Mouse (Mus musculus) CD4-positive, CD25-positive, alpha-beta regulatory T cell (primary cell): ENCODE data around the gene Gm13285. TPM values are rescaled to one million over a fixed set of nuclear protein-coding genes. Genes with fewer than 3 reads are reported as not detected.

ENCODE experiments used
- polyA plus RNA-seq: library from polyadenylated mRNA; unstranded; fragments of 100-300 nt; shearing (Covaris generic); gene quantifications from one replicate; pipeline ENCODE4 v1.2.1, GENCODE M21; 2017

Gm13285 gene
- polyA plus RNA-seq = 1.1 TPM

DNA sequence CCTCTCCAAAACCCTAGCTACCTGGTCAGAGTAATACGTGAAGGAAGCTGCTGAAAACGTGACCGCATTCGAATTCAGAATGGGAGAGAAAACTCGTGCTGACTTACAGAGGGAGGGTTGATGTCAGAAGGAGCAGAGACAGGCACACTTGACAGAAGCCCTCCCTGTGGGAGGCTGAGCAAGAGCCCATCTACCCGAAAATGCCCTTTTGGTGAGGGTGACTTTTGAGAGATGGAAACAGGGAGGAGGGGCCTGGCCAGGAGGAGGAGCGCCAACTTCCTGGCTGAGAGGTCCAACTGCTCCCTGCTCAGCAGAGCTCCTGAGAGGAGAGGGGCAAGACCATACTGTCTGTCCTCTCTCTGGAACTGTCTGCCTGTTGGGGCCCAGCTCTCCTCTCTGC, at the start of gene Gm13285:
Gm13285 (plus strand) TSS at position 301 of the 400 bp plus-strand sequence.

DNA sequence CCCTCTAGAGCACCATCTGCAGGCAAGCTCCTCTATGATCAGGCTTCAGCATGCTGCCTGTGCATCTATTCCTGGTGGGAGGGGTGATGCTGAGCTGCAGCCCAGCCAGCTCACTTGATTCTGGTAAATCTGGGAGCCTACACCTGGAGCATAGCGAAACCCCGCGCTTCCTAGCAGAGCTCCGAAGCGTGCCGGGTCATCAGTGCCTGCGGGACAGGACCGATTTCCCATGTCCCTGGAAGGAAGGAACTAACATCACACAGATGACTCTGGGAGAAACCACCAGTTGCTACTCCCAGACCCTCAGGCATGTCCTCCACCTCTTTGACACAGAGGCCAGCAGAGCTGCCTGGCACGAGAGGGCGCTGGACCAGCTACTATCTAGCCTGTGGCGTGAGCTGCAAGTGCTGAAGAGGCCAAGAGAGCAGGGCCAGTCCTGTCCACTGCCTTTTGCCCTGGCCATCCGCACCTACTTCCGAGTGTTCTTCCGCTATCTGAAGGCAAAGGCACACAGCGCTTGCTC, 44.6 kb upstream of the Gm13285 start, which contains the start of gene Gm13271:
Gm13271 (plus strand) TSS at position 51 of the 523 bp plus-strand sequence.

DNA sequence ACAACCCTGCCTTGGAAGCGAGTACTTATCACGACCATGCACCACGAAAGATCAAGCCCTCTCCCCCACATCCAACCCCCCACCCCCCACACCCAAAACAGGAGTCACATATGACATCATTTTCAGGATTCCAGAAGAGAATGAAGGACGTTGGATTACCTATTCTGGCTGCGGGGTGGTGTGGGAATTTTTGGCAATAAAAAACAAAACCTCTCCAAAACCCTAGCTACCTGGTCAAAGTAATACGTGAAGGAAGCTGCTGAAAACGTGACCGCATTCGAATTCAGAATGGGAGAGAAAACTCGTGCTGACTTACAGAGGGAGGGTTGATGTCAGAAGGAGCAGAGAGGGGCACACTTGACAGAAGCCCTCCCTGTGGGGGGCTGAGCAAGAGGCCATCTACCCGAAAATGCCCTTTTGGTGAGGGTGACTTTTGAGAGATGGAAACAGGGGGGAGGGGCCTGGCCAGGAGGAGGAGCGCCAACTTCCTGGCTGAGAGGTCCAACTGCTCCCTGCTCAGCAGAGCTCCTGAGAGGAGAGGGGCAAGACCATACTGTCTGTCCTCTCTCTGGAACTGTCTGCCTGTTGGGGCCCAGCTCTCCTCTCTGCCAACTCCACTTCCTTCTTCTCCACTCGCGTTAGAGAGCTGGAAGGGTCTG, 39.7 kb upstream of the Gm13285 start, which contains the start of gene Gm13283:
Gm13283 (plus strand) TSS at position 510 of the 659 bp plus-strand sequence.

DNA sequence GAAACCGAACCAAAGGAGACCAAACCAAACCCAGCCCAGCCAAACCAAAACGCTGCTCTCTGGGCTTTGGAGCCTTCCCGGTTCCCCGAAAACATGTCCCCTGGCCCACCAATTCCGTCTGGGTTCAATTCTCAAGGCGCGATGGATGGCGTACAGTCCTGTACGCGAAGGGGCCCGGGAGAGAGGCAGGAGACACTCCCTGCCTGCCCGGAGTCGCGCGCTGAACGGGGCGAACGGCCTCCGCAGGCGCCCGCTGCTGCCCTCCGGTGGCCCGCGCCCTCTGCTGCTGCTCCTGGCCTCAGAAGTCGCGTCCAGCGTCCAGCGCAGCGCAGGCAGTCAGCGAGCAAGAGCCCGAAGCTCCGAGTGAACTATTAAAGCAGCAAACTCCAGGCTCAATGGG, 25.9 kb upstream of the Gm13285 start, which contains the start of gene Gm13290:
Gm13290 (plus strand) TSS at position 301 of the 400 bp plus-strand sequence.

DNA sequence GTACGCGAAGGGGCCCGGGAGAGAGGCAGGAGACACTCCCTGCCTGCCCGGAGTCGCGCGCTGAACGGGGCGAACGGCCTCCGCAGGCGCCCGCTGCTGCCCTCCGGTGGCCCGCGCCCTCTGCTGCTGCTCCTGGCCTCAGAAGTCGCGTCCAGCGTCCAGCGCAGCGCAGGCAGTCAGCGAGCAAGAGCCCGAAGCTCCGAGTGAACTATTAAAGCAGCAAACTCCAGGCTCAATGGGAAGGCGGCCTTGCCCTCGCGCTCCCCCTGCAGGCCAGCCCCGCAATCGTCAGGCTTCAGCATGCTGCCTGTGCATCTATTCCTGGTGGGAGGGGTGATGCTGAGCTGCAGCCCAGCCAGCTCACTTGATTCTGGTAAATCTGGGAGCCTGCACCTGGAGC, 22.8 kb upstream of the Gm13285 start, which contains the start of gene Gm13289:
Gm13289 (plus strand) TSS at position 301 of the 400 bp plus-strand sequence.

DNA sequence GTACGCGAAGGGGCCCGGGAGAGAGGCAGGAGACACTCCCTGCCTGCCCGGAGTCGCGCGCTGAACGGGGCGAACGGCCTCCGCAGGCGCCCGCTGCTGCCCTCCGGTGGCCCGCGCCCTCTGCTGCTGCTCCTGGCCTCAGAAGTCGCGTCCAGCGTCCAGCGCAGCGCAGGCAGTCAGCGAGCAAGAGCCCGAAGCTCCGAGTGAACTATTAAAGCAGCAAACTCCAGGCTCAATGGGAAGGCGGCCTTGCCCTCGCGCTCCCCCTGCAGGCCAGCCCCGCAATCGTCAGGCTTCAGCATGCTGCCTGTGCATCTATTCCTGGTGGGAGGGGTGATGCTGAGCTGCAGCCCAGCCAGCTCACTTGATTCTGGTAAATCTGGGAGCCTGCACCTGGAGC, 19.9 kb upstream of the Gm13285 start, which contains the start of gene Gm13272:
Gm13272 (plus strand) TSS at position 301 of the 400 bp plus-strand sequence.

DNA sequence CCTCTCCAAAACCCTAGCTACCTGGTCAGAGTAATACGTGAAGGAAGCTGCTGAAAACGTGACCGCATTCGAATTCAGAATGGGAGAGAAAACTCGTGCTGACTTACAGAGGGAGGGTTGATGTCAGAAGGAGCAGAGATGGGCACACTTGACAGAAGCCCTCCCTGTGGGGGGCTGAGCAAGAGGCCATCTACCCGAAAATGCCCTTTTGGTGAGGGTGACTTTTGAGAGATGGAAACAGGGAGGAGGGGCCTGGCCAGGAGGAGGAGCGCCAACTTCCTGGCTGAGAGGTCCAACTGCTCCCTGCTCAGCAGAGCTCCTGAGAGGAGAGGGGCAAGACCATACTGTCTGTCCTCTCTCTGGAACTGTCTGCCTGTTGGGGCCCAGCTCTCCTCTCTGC, 17.6 kb upstream of the Gm13285 start, which contains the start of gene Ifnz:
Ifnz (plus strand) TSS at position 301 of the 400 bp plus-strand sequence.

DNA sequence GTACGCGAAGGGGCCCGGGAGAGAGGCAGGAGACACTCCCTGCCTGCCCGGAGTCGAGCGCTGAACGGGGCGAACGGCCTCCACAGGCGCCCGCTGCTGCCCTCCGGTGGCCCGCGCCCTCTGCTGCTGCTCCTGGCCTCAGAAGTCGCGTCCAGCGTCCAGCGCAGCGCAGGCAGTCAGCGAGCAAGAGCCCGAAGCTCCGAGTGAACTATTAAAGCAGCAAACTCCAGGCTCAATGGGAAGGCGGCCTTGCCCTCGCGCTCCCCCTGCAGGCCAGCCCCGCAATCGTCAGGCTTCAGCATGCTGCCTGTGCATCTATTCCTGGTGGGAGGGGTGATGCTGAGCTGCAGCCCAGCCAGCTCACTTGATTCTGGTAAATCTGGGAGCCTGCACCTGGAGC, 14.1 kb upstream of the Gm13285 start, which contains the start of gene Gm13276:
Gm13276 (plus strand) TSS at position 301 of the 400 bp plus-strand sequence.

DNA sequence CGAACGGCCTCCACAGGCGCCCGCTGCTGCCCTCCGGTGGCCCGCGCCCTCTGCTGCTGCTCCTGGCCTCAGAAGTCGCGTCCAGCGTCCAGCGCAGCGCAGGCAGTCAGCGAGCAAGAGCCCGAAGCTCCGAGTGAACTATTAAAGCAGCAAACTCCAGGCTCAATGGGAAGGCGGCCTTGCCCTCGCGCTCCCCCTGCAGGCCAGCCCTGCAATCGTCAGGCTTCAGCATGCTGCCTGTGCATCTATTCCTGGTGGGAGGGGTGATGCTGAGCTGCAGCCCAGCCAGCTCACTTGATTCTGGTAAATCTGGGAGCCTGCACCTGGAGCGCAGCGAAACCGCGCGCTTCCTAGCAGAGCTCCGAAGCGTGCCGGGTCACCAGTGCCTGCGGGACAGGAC, 11.1 kb upstream of the Gm13285 start, which contains the start of gene Gm13277:
Gm13277 (plus strand) TSS at position 231 of the 400 bp plus-strand sequence.

DNA sequence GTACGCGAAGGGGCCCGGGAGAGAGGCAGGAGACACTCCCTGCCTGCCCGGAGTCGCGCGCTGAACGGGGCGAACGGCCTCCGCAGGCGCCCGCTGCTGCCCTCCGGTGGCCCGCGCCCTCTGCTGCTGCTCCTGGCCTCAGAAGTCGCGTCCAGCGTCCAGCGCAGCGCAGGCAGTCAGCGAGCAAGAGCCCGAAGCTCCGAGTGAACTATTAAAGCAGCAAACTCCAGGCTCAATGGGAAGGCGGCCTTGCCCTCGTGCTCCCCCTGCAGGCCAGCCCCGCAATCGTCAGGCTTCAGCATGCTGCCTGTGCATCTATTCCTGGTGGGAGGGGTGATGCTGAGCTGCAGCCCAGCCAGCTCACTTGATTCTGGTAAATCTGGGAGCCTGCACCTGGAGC, 8.2 kb upstream of the Gm13285 start, which contains the start of gene Gm13278:
Gm13278 (plus strand) TSS at position 301 of the 400 bp plus-strand sequence.

DNA sequence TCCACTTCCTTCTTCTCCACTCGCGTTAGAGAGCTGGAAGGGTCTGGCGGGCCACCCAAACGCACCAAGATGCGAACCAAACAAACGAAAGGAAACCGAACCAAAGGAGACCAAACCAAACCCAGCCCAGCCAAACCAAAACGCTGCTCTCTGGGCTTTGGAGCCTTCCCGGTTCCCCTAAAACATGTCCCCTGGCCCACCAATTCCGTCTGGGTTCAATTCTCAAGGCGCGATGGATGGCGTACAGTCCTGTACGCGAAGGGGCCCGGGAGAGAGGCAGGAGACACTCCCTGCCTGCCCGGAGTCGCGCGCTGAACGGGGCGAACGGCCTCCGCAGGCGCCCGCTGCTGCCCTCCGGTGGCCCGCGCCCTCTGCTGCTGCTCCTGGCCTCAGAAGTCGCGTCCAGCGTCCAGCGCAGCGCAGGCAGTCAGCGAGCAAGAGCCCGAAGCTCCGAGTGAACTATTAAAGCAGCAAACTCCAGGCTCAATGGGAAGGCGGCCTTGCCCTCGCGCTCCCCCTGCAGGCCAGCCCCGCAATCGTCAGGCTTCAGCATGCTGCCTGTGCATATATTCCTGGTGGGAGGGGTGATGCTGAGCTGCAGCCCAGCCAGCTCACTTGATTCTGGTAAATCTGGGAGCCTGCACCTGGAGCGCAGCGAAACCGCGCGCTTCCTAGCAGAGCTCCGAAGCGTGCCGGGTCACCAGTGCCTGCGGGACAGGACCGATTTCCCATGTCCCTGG, 5.4 kb upstream of the Gm13285 start, which contains the start of gene Gm13275:
Gm13275 (plus strand) TSS at position 552 of the 740 bp plus-strand sequence.

DNA sequence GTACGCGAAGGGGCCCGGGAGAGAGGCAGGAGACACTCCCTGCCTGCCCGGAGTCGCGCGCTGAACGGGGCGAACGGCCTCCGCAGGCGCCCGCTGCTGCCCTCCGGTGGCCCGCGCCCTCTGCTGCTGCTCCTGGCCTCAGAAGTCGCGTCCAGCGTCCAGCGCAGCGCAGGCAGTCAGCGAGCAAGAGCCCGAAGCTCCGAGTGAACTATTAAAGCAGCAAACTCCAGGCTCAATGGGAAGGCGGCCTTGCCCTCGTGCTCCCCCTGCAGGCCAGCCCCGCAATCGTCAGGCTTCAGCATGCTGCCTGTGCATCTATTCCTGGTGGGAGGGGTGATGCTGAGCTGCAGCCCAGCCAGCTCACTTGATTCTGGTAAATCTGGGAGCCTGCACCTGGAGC, 2.4 kb upstream of the Gm13285 start, which contains the start of gene Gm13279:
Gm13279 (plus strand) TSS at position 301 of the 400 bp plus-strand sequence.

DNA sequence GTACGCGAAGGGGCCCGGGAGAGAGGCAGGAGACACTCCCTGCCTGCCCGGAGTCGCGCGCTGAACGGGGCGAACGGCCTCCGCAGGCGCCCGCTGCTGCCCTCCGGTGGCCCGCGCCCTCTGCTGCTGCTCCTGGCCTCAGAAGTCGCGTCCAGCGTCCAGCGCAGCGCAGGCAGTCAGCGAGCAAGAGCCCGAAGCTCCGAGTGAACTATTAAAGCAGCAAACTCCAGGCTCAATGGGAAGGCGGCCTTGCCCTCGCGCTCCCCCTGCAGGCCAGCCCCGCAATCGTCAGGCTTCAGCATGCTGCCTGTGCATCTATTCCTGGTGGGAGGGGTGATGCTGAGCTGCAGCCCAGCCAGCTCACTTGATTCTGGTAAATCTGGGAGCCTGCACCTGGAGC, 3.5 kb downstream of the Gm13285 start, which contains the start of gene Gm13287:
Gm13287 (plus strand) TSS at position 301 of the 400 bp plus-strand sequence.

DNA sequence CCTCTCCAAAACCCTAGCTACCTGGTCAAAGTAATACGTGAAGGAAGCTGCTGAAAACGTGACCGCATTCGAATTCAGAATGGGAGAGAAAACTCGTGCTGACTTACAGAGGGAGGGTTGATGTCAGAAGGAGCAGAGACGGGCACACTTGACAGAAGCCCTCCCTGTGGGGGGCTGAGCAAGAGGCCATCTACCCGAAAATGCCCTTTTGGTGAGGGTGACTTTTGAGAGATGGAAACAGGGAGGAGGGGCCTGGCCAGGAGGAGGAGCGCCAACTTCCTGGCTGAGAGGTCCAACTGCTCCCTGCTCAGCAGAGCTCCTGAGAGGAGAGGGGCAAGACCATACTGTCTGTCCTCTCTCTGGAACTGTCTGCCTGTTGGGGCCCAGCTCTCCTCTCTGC, 5.8 kb downstream of the Gm13285 start, which contains the start of gene Gm13288:
Gm13288 (plus strand) TSS at position 301 of the 400 bp plus-strand sequence.

DNA sequence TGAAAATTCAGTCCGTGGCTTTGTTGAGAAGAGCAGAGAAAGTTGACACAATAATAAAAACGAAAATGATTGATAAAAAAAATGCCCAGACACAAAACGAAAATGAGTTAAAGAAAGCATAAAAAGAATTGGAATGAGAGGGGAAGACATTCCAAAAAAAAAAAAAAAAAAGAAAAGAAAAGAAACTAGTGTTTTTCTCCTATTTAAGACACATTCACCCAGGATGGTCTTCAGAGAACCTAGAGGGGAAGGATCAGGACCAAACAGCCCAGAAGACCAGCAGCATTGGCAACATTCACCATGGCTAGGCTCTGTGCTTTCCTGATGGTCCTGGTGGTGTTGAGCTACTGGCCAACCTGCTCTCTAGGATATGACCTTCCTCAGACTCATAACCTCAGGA, 16.5 kb downstream of the Gm13285 start, which contains the start of gene Ifna7:
Ifna7 (plus strand) TSS at position 301 of the 400 bp plus-strand sequence.

DNA sequence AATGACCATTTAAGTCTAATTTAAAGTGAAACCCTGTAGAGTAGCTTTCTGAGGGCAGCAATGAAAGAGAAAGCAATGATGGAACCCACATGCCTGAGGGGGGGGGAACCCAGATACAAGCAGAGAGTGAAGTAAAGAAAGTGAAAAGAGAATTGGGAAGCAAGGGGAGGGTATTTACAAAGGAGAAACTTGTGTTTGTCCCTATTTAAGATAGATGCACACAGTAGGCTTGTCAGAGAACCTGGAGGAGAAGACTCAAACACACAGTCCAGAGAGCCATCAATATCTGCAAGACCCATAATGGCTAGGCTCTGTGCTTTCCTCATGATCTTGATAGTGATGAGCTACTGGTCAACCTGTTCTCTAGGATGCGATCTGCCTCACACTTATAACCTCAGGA, 20.2 kb downstream of the Gm13285 start, which contains the start of gene Ifna11:
Ifna11 (plus strand) TSS at position 301 of the 400 bp plus-strand sequence.

DNA sequence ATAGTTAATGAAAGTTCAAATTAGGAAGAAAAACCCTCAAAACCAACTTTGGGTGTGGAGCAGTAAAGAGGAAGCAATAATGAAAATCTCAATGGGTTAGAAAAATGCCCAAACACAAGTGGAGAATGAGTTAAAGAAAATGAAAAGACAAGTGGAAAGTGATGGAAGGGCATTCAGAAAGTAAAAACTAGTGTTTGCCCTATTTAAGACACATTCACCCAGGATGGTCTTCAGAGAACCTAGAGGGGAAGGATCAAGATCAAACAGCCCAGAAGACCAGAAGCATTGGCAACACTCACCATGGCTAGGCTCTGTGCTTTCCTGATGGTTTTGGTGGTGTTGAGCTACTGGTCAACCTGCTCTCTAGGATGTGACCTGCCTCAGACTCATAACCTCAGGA, 27.7 kb downstream of the Gm13285 start, which contains the start of gene Ifna6:
Ifna6 (plus strand) TSS at position 301 of the 400 bp plus-strand sequence.

DNA sequence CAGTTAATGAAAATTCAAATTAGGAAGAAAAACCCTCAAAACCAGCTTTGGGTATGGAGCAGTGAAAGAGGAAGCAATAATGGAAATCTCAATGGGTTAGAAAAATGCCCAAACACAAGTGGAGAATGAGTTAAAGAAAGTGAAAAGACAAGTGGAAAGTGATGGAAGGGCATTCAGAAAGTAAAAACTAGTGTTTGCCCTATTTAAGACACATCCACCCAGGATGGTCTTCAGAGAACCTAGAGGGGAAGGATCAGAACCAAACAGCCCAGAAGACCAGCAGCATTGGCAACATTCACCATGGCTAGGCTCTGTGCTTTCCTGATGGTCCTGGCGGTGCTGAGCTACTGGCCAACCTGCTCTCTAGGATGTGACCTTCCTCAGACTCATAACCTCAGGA, 35.8 kb downstream of the Gm13285 start, which contains the start of gene Ifna5:
Ifna5 (plus strand) TSS at position 301 of the 400 bp plus-strand sequence.

DNA sequence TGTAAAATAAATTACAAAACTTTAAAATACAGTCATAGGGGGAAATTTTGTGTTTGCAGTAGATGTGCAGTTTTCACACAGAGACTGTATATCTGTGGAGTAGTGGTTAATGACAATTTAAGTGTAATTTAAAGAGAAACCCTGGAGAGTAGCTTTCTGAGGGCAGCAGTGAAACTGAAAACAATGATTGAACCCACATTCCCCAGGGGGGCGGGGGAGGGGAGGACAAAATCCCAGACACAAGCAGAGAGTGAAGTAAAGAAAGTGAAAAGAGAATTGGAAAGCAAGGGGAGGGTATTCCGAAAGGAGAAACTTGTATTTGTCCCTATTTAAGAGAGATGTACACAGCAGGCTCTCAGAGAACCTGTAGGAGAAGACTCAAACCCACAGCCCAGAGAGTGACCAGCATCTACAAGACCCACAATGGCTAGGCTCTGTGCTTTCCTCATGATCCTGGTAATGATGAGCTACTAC, 42.0 kb downstream of the Gm13285 start, which contains the start of gene Ifna4:
Ifna4 (plus strand) TSS at position 424 of the 474 bp plus-strand sequence.

DNA sequence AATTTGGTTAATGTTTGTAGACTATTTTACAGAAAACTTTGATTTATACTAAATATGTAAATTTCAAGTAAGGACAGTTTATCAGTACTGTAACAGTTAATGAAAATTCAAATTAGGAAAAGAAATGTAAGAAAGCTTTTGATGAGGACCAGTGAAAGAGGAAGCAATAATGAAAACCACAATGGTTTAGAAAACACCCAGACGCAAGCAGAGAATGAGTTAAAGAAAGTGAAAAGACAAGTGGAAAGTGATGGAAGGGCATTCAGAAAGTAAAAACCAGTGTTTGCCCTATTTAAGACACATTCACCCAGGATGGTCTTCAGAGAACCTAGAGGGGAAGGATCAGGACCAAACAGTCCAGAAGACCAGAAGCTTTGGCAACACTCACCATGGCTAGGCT, 50.2 kb downstream of the Gm13285 start, which contains the start of gene Ifna1:
Ifna1 (plus strand) TSS at position 390 of the 400 bp plus-strand sequence.

